Mouse (Mus musculus): ENCODE data around the gene Map1lc3a.

Map1lc3a gene

GRCm38 (mm10) chr2:155285744-155286143 is 9.6 kb downstream of the Map1lc3a start:
- DNase-seq (ENCODE audit: low read depth, low spot score), result no peak

- DNase-seq (ENCODE audit: low read depth, low spot score), result no peak
Measured at GRCm38 (mm10) chr2:155287456-155288250, 11.6 kb downstream of the Map1lc3a start.

GRCm38 (mm10) chr2:155290066-155290465 is 14.0 kb downstream of the Map1lc3a start:
- no peak for DNase-seq (ENCODE audit: low read depth, low spot score)

GRCm38 (mm10) chr2:155293382-155293781 is 17.3 kb downstream of the Map1lc3a start:
- DNase-seq (ENCODE audit: low read depth, low spot score), result no peak

- DNase-seq (ENCODE audit: low read depth, low spot score), result no peak
Measured at GRCm38 (mm10) chr2:155293946-155294345, 17.8 kb downstream of the Map1lc3a start.

- no peak for DNase-seq (ENCODE audit: low read depth, low spot score)
Measured at GRCm38 (mm10) chr2:155295453-155295852, 19.4 kb downstream of the Map1lc3a start.

GRCm38 (mm10) chr2:155299563-155299962 is 23.5 kb downstream of the Map1lc3a start:
- no peak for DNase-seq (ENCODE audit: low read depth, low spot score)

- no peak for DNase-seq (ENCODE audit: low read depth, low spot score)
Measured at GRCm38 (mm10) chr2:155308936-155309592, 33.0 kb downstream of the Map1lc3a start.

- DNase-seq (ENCODE audit: low read depth, low spot score), result no peak
Measured at GRCm38 (mm10) chr2:155313671-155314070, 37.6 kb downstream of the Map1lc3a start.

- DNase-seq (ENCODE audit: low read depth, low spot score), result no peak
Measured at GRCm38 (mm10) chr2:155318618-155319017, 42.5 kb downstream of the Map1lc3a start.

- no peak for DNase-seq (ENCODE audit: low read depth, low spot score)
Measured at GRCm38 (mm10) chr2:155320596-155320995, 44.5 kb downstream of the Map1lc3a start.

- DNase-seq (ENCODE audit: low read depth, low spot score), result no peak
Measured at GRCm38 (mm10) chr2:155326001-155326400, 49.9 kb downstream of the Map1lc3a start.

Measured in CD4-positive helper T cell, adult 2 months (primary cell).